Mouse (Mus musculus): ENCODE results near the gene Sf3b4. TPM values are rescaled to one million over a fixed set of nuclear protein-coding genes. Genes with fewer than 3 reads are reported as not detected.
"Not testable (repeated sequence)": the region's sequence is repeated elsewhere in the genome, so short reads cannot be mapped to it uniquely, and the experiment has no call there.

Sf3b4 gene
- polyA plus RNA-seq, 1 experiment from 2014 or later: 146 TPM

- peak; percentile 96 for DNase-seq
- peak overlapping the region; percentile 60 for H3K4me3 ChIP-seq (replicated peaks; ENCODE audit: low read depth, low read length)
- H3K9ac ChIP-seq (replicated peaks; ENCODE audit: low read length): peak overlapping the region; percentile 91
- H3K4me2 ChIP-seq (ENCODE audit: low read length): peak overlapping the region; percentile 98
- peaks cover 29% of the 10 kb centered on the region for H3K36me3 ChIP-seq (ENCODE audit: control insufficient read depth, insufficient read depth, low read length)
- H3K9me3 ChIP-seq (ENCODE audit: control insufficient read depth, low read length): no peaks in the 10 kb centered on the region
- H3K27ac ChIP-seq (replicated peaks; ENCODE audit: low read depth, low read length): peak overlapping the region; percentile 98
- under 1% methylated on average over 50 of the region's 50 CpGs for WGBS
- H3K27me3 ChIP-seq (ENCODE audit: control insufficient read depth, insufficient read depth, low read length): no peaks in the 10 kb centered on the region
- H3K4me1 ChIP-seq (ENCODE audit: control insufficient read depth, insufficient read depth, low read length): peaks cover 15% of the 10 kb centered on the region
- peak; percentile 94 for ATAC-seq (ENCODE audit: low FRiP score, low TSS enrichment)
Measured at GRCm38 (mm10) chr3:96197129-96197749, 25.1 kb downstream of the Sf3b4 start.

GRCm38 (mm10) chr3:96198181-96198580 lies 26.0 kb downstream of the Sf3b4 start:
- peak overlapping the region; percentile 28; the same call in 1 of the 2 replicates for H3K9ac ChIP-seq (replicated peaks; ENCODE audit: low read length)
- no peaks in the 10 kb centered on the region for H3K9me3 ChIP-seq (ENCODE audit: control insufficient read depth, low read length)
- peak; percentile 50 for DNase-seq
- H3K27ac ChIP-seq (replicated peaks; ENCODE audit: low read depth, low read length): 0 out of 2 replicates have a peak overlapping the region, but pooled peaks have one; percentile 22
- 2% methylated on average over 6 of the region's 6 CpGs for WGBS
- no peak for ATAC-seq (ENCODE audit: low FRiP score, low TSS enrichment)
- H3K4me2 ChIP-seq (ENCODE audit: low read length): peak overlapping the region; percentile 98
- H3K4me1 ChIP-seq (ENCODE audit: control insufficient read depth, insufficient read depth, low read length): peaks cover 15% of the 10 kb centered on the region
- peaks cover 20% of the 10 kb centered on the region for H3K36me3 ChIP-seq (ENCODE audit: control insufficient read depth, insufficient read depth, low read length)
- H3K27me3 ChIP-seq (ENCODE audit: control insufficient read depth, insufficient read depth, low read length): no peaks in the 10 kb centered on the region
- peak overlapping the region; percentile 60 for H3K4me3 ChIP-seq (replicated peaks; ENCODE audit: low read depth, low read length)

DNA sequence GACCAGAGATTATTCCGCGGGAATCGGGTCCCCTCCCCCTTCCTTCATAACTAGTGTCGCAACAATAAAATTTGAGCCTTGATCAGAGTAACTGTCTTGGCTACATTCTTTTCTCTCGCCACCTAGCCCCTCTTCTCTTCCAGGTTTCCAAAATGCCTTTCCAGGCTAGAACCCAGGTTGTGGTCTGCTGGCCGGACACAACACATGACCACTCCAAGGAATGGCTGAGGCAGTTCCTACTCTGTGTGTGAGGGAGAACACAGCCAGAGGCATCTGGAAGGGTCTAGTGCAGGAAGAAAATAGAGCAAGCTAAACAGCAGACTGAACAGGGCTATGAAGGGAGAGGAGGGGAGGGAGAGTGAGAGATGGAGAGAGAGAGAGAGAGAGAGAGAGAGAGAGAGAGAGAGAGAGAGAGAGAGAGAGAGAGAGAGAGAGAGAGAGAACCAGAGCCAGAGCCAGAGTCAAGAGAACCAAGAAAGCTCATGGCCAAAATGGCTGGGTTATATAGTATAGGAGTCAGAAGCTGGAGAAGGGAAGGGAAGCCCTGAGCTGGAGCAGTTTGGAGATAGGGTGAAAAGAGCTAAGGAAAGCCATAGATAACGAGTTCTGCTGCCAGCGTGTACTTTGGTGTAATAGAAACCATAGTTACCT lies 26.6 kb downstream of the Sf3b4 start:
- not testable (repeated sequence) for H3K9ac ChIP-seq (replicated peaks; ENCODE audit: low read length); DNase-seq; H3K27me3 ChIP-seq (ENCODE audit: control insufficient read depth, insufficient read depth, low read length); H3K9me3 ChIP-seq (ENCODE audit: control insufficient read depth, low read length); H3K27ac ChIP-seq (replicated peaks; ENCODE audit: low read depth, low read length); ATAC-seq (ENCODE audit: low FRiP score, low TSS enrichment); H3K4me3 ChIP-seq (replicated peaks; ENCODE audit: low read depth, low read length)
- peak overlapping the region; percentile 98 for H3K4me2 ChIP-seq (ENCODE audit: low read length)
- 27% methylated on average over 7 of the region's 8 CpGs for WGBS
- H3K36me3 ChIP-seq (ENCODE audit: control insufficient read depth, insufficient read depth, low read length): peaks cover 15% of the 10 kb centered on the region
- H3K4me1 ChIP-seq (ENCODE audit: control insufficient read depth, insufficient read depth, low read length): peaks cover 15% of the 10 kb centered on the region

GRCm38 (mm10) chr3:96199731-96200130 lies 27.6 kb downstream of the Sf3b4 start:
- Histone ChIP-seq H3K4me3 (replicated peaks; ENCODE audit: low read depth, low read length) (no peak overlapping the region), H3K27ac (replicated peaks; ENCODE audit: low read depth, low read length) (no peak overlapping the region), H3K9ac (replicated peaks; ENCODE audit: low read length) (no peak overlapping the region), H3K4me2 (ENCODE audit: low read length) (no peak overlapping the region), H3K36me3 (ENCODE audit: control insufficient read depth, insufficient read depth, low read length) (peaks cover 5% of the 10 kb centered on the region; the same call in 1 of the 2 replicates), H3K4me1 (ENCODE audit: control insufficient read depth, insufficient read depth, low read length) (peaks cover 15% of the 10 kb centered on the region), H3K27me3 (ENCODE audit: control insufficient read depth, insufficient read depth, low read length) (no peaks in the 10 kb centered on the region), H3K9me3 (ENCODE audit: control insufficient read depth, low read length) (no peaks in the 10 kb centered on the region)
- no peak for DNase-seq
- WGBS: 86% methylated on average over 2 of the region's 2 CpGs
- ATAC-seq (ENCODE audit: low FRiP score, low TSS enrichment): no peak

GRCm38 (mm10) chr3:96207819-96208218 lies 35.7 kb downstream of the Sf3b4 start:
- WGBS: 86% methylated on average over 3 of the region's 3 CpGs
- no peak overlapping the region for H3K4me2 ChIP-seq (ENCODE audit: low read length)
- ATAC-seq (ENCODE audit: low FRiP score, low TSS enrichment) (no peak), DNase-seq (peak; percentile 11)
- H3K36me3 ChIP-seq (ENCODE audit: control insufficient read depth, insufficient read depth, low read length): no peaks in the 10 kb centered on the region
- H3K9ac ChIP-seq (replicated peaks; ENCODE audit: low read length): no peak overlapping the region
- H3K27me3 ChIP-seq (ENCODE audit: control insufficient read depth, insufficient read depth, low read length): no peaks in the 10 kb centered on the region
- H3K9me3 ChIP-seq (ENCODE audit: control insufficient read depth, low read length): no peaks in the 10 kb centered on the region
- no peaks in the 10 kb centered on the region for H3K4me1 ChIP-seq (ENCODE audit: control insufficient read depth, insufficient read depth, low read length)
- H3K4me3 ChIP-seq (replicated peaks; ENCODE audit: low read depth, low read length): no peak overlapping the region
- no peak overlapping the region for H3K27ac ChIP-seq (replicated peaks; ENCODE audit: low read depth, low read length)

DNA sequence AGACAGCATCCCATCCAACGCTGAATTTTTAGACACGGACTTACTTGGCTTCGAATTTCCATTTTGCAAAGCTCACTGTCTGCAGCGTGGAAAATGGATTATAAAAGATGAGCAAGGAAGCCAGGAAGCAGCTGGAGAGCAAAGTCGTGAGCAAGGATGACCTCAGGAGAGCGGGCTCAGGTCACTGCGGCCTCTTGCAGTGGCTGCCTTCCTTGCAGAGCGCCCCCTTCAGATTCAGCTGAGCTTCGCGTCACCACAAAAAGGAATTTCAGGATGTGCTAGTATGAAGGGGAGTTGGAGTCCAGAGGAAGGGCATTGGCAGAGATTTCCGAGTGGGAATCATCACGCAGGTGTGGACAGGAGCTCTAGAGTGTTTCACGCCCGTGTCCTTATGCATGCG lies 37.1 kb downstream of the Sf3b4 start:
- no peak for ATAC-seq (ENCODE audit: low FRiP score, low TSS enrichment)
- Histone ChIP-seq H3K4me3 (replicated peaks; ENCODE audit: low read depth, low read length) (no peak overlapping the region), H3K4me2 (ENCODE audit: low read length) (no peak overlapping the region), H3K27me3 (ENCODE audit: control insufficient read depth, insufficient read depth, low read length) (no peaks in the 10 kb centered on the region), H3K36me3 (ENCODE audit: control insufficient read depth, insufficient read depth, low read length) (no peaks in the 10 kb centered on the region), H3K9ac (replicated peaks; ENCODE audit: low read length) (no peak overlapping the region), H3K27ac (replicated peaks; ENCODE audit: low read depth, low read length) (no peak overlapping the region), H3K4me1 (ENCODE audit: control insufficient read depth, insufficient read depth, low read length) (no peaks in the 10 kb centered on the region), H3K9me3 (ENCODE audit: control insufficient read depth, low read length) (no peaks in the 10 kb centered on the region)
- DNase-seq: peak; percentile 15
- 18% methylated on average over 15 of the region's 15 CpGs for WGBS

GRCm38 (mm10) chr3:96219191-96219641 lies 47.1 kb downstream of the Sf3b4 start:
- peak overlapping the region; percentile 57 for H3K9ac ChIP-seq (replicated peaks; ENCODE audit: low read length)
- peak overlapping the region; percentile 60 for H3K4me2 ChIP-seq (ENCODE audit: low read length)
- peak overlapping the region; percentile 94 for H3K27ac ChIP-seq (replicated peaks; ENCODE audit: low read depth, low read length)
- DNase-seq (no peak), ATAC-seq (ENCODE audit: low FRiP score, low TSS enrichment) (peak; percentile 22; the same call in 1 of the 2 replicates)
- no peaks in the 10 kb centered on the region for H3K36me3 ChIP-seq (ENCODE audit: control insufficient read depth, insufficient read depth, low read length)
- H3K4me3 ChIP-seq (replicated peaks; ENCODE audit: low read depth, low read length): peak overlapping the region; percentile 53
- H3K27me3 ChIP-seq (ENCODE audit: control insufficient read depth, insufficient read depth, low read length): no peaks in the 10 kb centered on the region
- under 1% methylated on average over 12 of the region's 12 CpGs for WGBS
- peaks cover 18% of the 10 kb centered on the region for H3K4me1 ChIP-seq (ENCODE audit: control insufficient read depth, insufficient read depth, low read length)
- no peaks in the 10 kb centered on the region for H3K9me3 ChIP-seq (ENCODE audit: control insufficient read depth, low read length)

GRCm38 (mm10) chr3:96219661-96220130 lies 47.6 kb downstream of the Sf3b4 start, which contains the start of the genes Bola1 and Hist2h2ab:
TSS of gene Bola1 (minus strand) at chr3:96219709.
TSS of gene Hist2h2ab (plus strand) at chr3:96219865.
- Histone ChIP-seq H3K27ac (replicated peaks; ENCODE audit: low read depth, low read length) (peak within 1 kb of the TSS; percentile 94), H3K4me1 (ENCODE audit: control insufficient read depth, insufficient read depth, low read length) (peaks cover 19% of the 10 kb centered on the region), H3K27me3 (ENCODE audit: control insufficient read depth, insufficient read depth, low read length) (no peaks in the 10 kb centered on the region), H3K9ac (replicated peaks; ENCODE audit: low read length) (peak within 1 kb of the TSS; percentile 61), H3K9me3 (ENCODE audit: control insufficient read depth, low read length) (no peaks in the 10 kb centered on the region), H3K4me2 (ENCODE audit: low read length) (peak within 1 kb of the TSS; percentile 60), H3K36me3 (ENCODE audit: control insufficient read depth, insufficient read depth, low read length) (no peaks in the 10 kb centered on the region), H3K4me3 (replicated peaks; ENCODE audit: low read depth, low read length) (peak within 1 kb of the TSS; percentile 53)
- DNase-seq: peak; percentile 90
- peak; percentile 93 for ATAC-seq (ENCODE audit: low FRiP score, low TSS enrichment)
- under 1% methylated on average over 37 of the region's 37 CpGs for WGBS
